Mouse (Mus musculus) limb, embryonic 12.5 days (tissue): ENCODE results near the gene Hnrnpa3. TPM values are rescaled to one million over a fixed set of nuclear protein-coding genes. Genes with fewer than 3 reads are reported as not detected.
"Not testable (repeated sequence)": the region's sequence is repeated elsewhere in the genome, so short reads cannot be mapped to it uniquely, and the experiment has no call there.

ENCODE experiments used
- ATAC-seq: fragments of 200-750 bp; cut with Nextera tagmentation; 2 replicates; pipeline ENCODE4 v1.8.0; 2017; ENCODE audit warnings: low read depth, moderate TSS enrichment; ENCODE audit not compliant: insufficient number of reproducible peaks, insufficient read depth, low FRiP score, low TSS enrichment
- H3K27ac ChIP-seq: fragments of 300-500 bp; sonication (generic); 2 replicates; pipeline ENCODE4 v1.5.1; 2016; ENCODE audit warnings: mild to moderate bottlenecking, moderate library complexity
- H3K27me3 ChIP-seq: fragments of 300-500 bp; sonication (generic); 2 replicates; pipeline ENCODE4 v1.6.1; 2016; ENCODE audit warnings: mild to moderate bottlenecking, moderate library complexity
- H3K36me3 ChIP-seq: fragments of 300-500 bp; sonication (generic); 2 replicates; pipeline ENCODE4 v1.6.1; 2016; ENCODE audit warnings: mild to moderate bottlenecking, moderate library complexity
- H3K4me1 ChIP-seq: fragments of 300-500 bp; sonication (generic); replicated peaks from 2 replicates; pipeline ENCODE4 v1.6.1; 2016
- H3K4me2 ChIP-seq: fragments of 300-500 bp; sonication (generic); 2 replicates; pipeline ENCODE4 v1.6.1; 2016; ENCODE audit warnings: mild to moderate bottlenecking, moderate library complexity
- H3K4me3 ChIP-seq: fragments of 300-500 bp; sonication (generic); replicated peaks from 2 replicates; pipeline ENCODE4 v1.5.1; 2016; ENCODE audit warnings: mild to moderate bottlenecking
- H3K9ac ChIP-seq: fragments of 300-500 bp; sonication (generic); replicated peaks from 2 replicates; pipeline ENCODE4 v1.6.1; 2016; ENCODE audit warnings: mild to moderate bottlenecking, moderate library complexity
- H3K9me3 ChIP-seq: fragments of 300-500 bp; sonication (generic); 2 replicates; pipeline ENCODE4 v1.6.1; 2016; ENCODE audit warnings: mild to moderate bottlenecking, moderate library complexity
- WGBS: fragments of 180-500 bp; shearing (Covaris S2); methylation state at CpG from one replicate; pipeline ENCODE4 v1.1.7; 2016; 5-methylcytosine and 5-hydroxymethylcytosine counted together
- polyA plus RNA-seq: library from polyadenylated mRNA; unstranded; fragments of >200 nt; fragmentation: Nextera tagmentation; extraction: Ambion mirVana; gene quantifications from 2 replicates; pipeline ENCODE4 v1.2.1, GENCODE M21; 2016

Gene Hnrnpa3
- polyA plus RNA-seq, 1 experiment from 2014 or later, result 393 TPM

GRCm38 (mm10) chr2:75625086-75625485, 34.0 kb upstream of the Hnrnpa3 start:
- Histone ChIP-seq H3K9ac (no peak overlapping the region), H3K4me3 (no peak overlapping the region), H3K4me2 (no peak overlapping the region), H3K36me3 (no peaks in the 10 kb centered on the region), H3K9me3 (no peaks in the 10 kb centered on the region), H3K27me3 (no peaks in the 10 kb centered on the region), H3K4me1 (no peaks in the 10 kb centered on the region), H3K27ac (no peak overlapping the region)
- 77% methylated on average over 3 of the region's 3 CpGs for WGBS
- ATAC-seq, result no peak

DNA sequence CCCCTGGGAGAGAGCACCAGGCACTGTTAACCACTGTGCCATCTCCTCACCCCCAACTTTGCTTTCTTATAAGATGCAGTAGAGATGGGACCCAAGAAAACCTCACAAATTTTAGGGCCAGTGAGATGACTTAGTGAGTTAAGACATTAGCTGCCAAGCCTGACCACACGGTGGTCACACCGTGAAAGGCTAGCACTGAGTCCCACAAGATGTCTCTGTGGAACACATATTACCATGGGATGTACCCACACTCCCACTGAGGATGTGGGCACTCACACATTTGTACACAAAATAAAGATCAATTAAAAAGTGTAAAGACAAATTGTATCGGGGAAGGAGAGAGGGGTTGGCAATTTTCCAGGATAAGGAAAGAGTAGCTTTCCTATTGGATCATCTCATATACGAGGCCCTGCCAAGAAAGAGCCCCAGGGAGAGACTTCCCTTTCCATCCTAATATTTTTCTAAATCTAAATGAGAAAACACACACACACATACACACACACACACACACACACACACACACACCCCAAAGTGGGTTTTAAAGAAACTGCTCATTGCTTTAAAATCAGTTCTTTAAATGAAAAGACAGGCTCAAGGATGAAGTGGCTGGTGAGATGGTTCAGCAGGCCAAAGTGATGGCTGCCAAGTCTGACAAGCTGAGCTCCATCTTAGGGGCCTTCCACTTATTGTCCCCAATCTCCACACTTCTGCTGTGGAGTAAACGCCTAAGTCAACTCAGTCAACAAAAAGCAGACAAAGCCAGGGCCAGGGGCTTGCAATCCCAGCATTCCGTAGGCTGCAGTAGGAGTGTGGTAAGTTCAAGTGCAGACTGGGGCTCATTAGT, 32.2 kb upstream of the Hnrnpa3 start:
- H3K4me1 ChIP-seq, result no peaks in the 10 kb centered on the region
- 79% methylated on average over 6 of the region's 6 CpGs for WGBS
- H3K27ac ChIP-seq, result no peak overlapping the region
- H3K4me2 ChIP-seq, result no peak overlapping the region
- no peaks in the 10 kb centered on the region for H3K36me3 ChIP-seq
- H3K9ac ChIP-seq, result no peak overlapping the region
- ATAC-seq, result no peak
- H3K27me3 ChIP-seq, result no peaks in the 10 kb centered on the region
- H3K4me3 ChIP-seq, result no peak overlapping the region
- H3K9me3 ChIP-seq, result no peaks in the 10 kb centered on the region

GRCm38 (mm10) chr2:75628487-75628886, 30.6 kb upstream of the Hnrnpa3 start:
- WGBS, result 94% methylated on average over 8 of the region's 8 CpGs
- no peak for ATAC-seq
- Histone ChIP-seq H3K9me3 (no peaks in the 10 kb centered on the region), H3K9ac (no peak overlapping the region), H3K4me1 (peaks cover 8% of the 10 kb centered on the region; the same call in 1 of the 2 replicates), H3K27ac (no peak overlapping the region), H3K4me2 (no peak overlapping the region), H3K27me3 (no peaks in the 10 kb centered on the region), H3K4me3 (no peak overlapping the region), H3K36me3 (no peaks in the 10 kb centered on the region)

DNA sequence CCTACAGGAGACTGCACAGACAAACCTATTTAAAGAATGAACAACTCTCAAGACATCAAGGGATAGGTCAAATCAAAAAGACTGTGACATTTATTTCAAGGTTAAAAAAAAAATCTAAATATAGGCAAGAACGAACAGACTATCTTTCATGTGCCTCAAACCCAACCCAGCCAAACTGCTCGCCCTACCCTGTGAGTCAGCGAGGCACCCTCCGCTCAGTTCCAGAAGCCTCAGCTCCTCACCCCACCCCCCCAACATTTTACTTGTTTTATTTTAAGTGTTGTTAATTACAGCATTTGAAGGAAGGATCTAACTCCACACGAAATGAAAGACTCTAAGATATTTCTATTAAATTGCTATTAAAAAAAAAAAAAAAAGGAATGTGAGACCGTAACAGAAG, 27.6 kb upstream of the Hnrnpa3 start:
- Histone ChIP-seq H3K9me3 (no peaks in the 10 kb centered on the region), H3K9ac (no peak overlapping the region), H3K4me1 (peaks cover 21% of the 10 kb centered on the region), H3K4me2 (no peak overlapping the region), H3K27ac (0 out of 2 replicates have a peak overlapping the region, but pooled peaks have one; percentile 5), H3K4me3 (no peak overlapping the region), H3K36me3 (no peaks in the 10 kb centered on the region), H3K27me3 (no peaks in the 10 kb centered on the region)
- ATAC-seq, result no peak
- WGBS, result 69% methylated on average over 6 of the region's 6 CpGs

- 83% methylated on average over 6 of the region's 6 CpGs for WGBS
- ATAC-seq, result no peak
- Histone ChIP-seq H3K4me3 (no peak overlapping the region), H3K36me3 (no peaks in the 10 kb centered on the region), H3K4me2 (no peak overlapping the region), H3K9me3 (no peaks in the 10 kb centered on the region), H3K27ac (no peak overlapping the region), H3K27me3 (no peaks in the 10 kb centered on the region), H3K9ac (no peak overlapping the region), H3K4me1 (peaks cover 21% of the 10 kb centered on the region)
These were observed 27.0 kb upstream of the Hnrnpa3 start for GRCm38 (mm10) chr2:75632043-75632442.

- Histone ChIP-seq H3K4me3 (no peak overlapping the region), H3K4me1 (peaks cover 21% of the 10 kb centered on the region), H3K27me3 (no peaks in the 10 kb centered on the region), H3K36me3 (no peaks in the 10 kb centered on the region), H3K9ac (no peak overlapping the region), H3K9me3 (no peaks in the 10 kb centered on the region), H3K4me2 (no peak overlapping the region), H3K27ac (no peak overlapping the region)
- ATAC-seq, result no peak
- 85% methylated on average over 12 of the region's 12 CpGs for WGBS
These were observed 26.3 kb upstream of the Hnrnpa3 start for GRCm38 (mm10) chr2:75632721-75633181.

- no peak for ATAC-seq
- Histone ChIP-seq H3K27me3 (no peaks in the 10 kb centered on the region), H3K4me2 (peak overlapping the region; percentile 1; the same call in 1 of the 2 replicates), H3K4me3 (no peak overlapping the region), H3K4me1 (peaks cover 21% of the 10 kb centered on the region), H3K36me3 (no peaks in the 10 kb centered on the region), H3K9ac (no peak overlapping the region), H3K27ac (no peak overlapping the region), H3K9me3 (no peaks in the 10 kb centered on the region)
- WGBS, result 80% methylated on average over 6 of the region's 6 CpGs
These were observed 25.7 kb upstream of the Hnrnpa3 start for GRCm38 (mm10) chr2:75633381-75633780.

DNA sequence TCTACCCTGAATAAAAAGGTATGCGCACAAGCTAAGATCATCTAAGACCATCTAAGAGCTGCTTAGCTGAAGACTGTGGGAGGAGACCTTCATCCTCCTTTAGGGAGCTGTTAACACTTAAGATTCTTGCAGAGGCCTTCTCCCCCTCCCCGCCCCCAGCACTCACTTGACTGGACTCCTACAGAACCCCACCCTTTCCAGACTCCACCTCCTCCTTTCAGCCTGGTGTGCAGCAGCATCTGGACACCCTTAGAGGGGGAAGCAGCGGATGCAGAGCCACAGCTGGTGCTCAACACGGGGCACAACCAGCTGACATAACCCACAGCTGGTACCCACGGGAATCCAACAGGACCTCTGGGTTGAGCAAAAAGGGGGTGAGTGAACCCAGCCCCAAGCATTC, 25.3 kb upstream of the Hnrnpa3 start:
- no peak overlapping the region for H3K27ac ChIP-seq
- WGBS, result 46% methylated on average over 5 of the region's 5 CpGs

DNA sequence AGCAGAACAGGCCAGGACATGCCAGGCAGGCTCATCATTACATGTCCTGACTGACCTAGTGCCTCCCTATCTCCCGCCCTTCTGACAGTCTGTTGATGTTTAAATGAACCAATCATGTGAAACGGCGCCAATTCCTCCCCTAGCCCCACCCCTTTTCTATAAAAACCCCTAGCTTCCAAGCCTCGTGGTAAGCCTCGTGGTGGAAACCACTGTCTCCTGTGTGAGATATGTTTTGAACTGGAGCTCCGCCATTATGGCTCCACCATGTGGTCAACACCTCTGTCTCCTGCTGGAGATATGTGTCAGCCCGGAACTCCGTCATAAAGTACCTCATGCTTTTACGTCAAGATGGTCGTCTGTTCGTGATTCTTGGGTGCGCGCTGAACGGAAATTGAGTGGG, 24.6 kb upstream of the Hnrnpa3 start:
- not testable (repeated sequence) for H3K4me2 ChIP-seq, H3K27ac ChIP-seq, H3K4me3 ChIP-seq, H3K9me3 ChIP-seq, ATAC-seq, H3K9ac ChIP-seq, H3K36me3 ChIP-seq, H3K27me3 ChIP-seq
- WGBS, result 92% methylated on average over 14 of the region's 14 CpGs
- H3K4me1 ChIP-seq, result peaks cover 21% of the 10 kb centered on the region

More for the DNA sequence above, 25.3 kb upstream of the Hnrnpa3 start:
- Histone ChIP-seq H3K9ac (no peak overlapping the region), H3K4me2 (peak overlapping the region; percentile 1; the same call in 1 of the 2 replicates), H3K4me3 (no peak overlapping the region), H3K27me3 (no peaks in the 10 kb centered on the region), H3K4me1 (peaks cover 21% of the 10 kb centered on the region), H3K36me3 (no peaks in the 10 kb centered on the region), H3K9me3 (no peaks in the 10 kb centered on the region)
- ATAC-seq, result 0 out of 2 replicates have a peak, but pooled peaks have one; percentile 56

GRCm38 (mm10) chr2:75636261-75637054, 22.6 kb upstream of the Hnrnpa3 start:
- WGBS, result 66% methylated on average over 6 of the region's 6 CpGs
- H3K36me3 ChIP-seq, result no peaks in the 10 kb centered on the region
- no peak overlapping the region for H3K4me2 ChIP-seq
- H3K4me1 ChIP-seq, result peaks cover 21% of the 10 kb centered on the region
- ATAC-seq, result no peak
- H3K9me3 ChIP-seq, result no peaks in the 10 kb centered on the region
- no peaks in the 10 kb centered on the region for H3K27me3 ChIP-seq
- no peak overlapping the region for H3K4me3 ChIP-seq
- H3K9ac ChIP-seq, result no peak overlapping the region
- H3K27ac ChIP-seq, result no peak overlapping the region

DNA sequence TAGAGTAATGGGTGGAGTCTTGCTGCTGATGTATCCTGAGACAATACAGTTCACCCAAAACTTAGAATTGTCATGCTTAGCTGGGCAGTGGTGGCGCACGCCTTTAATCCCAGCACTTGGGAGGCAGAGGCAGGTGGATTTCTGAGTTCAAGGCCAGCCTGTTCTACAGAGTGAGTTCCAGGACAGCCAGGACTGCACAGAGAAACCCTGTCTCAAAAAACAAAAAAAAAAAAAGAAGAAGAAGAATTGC, 22.1 kb upstream of the Hnrnpa3 start:
- H3K9ac ChIP-seq, H3K4me3 ChIP-seq, H3K36me3 ChIP-seq, H3K4me2 ChIP-seq, ATAC-seq, H3K27me3 ChIP-seq, H3K27ac ChIP-seq, H3K9me3 ChIP-seq: not testable (repeated sequence)
- peaks cover 21% of the 10 kb centered on the region for H3K4me1 ChIP-seq
- 94% methylated on average over 2 of the region's 2 CpGs for WGBS
